ENCODE assay signal across 8 mouse cellular contexts in the genomic region with DNA sequence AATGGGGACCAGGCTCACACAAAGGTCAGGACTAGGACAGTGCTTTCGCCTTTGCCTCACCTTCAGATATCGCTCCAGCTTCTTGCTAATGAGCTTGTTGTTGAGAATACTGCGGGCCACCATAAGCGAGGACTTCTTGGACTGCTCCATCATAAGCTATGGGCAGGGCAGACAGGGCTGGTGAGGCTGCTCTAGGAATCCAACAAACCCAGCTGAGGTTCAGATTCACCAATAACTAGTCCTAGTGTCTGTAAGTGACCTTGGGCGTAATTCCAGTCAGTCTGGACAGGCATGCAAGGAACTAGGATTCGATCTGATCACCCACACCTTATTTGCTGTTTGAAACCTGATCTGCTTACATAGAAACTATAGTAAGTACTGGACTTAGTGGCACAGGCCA. TPM values are rescaled to one million over a fixed set of nuclear protein-coding genes. Genes with fewer than 3 reads are reported as not detected.
DNase-seq lines count a peak whose midpoint lies in the region; ATAC-seq and TF ChIP-seq lines count a peak whose summit lies in the region.

No protein-coding gene starts in this region.

- H3K27ac ChIP-seq in forebrain, embryonic 11.5 days (ENCODE audit: low read depth, low read length) = peak overlapping the region; percentile 91
- H3K27ac ChIP-seq in limb, embryonic 11.5 days (replicated peaks; ENCODE audit: low read depth, low read length) = peak overlapping the region; percentile 78

- H3K9me3 ChIP-seq in E14TG2a.4 (ENCODE audit: low read length) = no peaks in the 10 kb centered on the region
- no peaks in the 10 kb centered on the region for H3K9me3 ChIP-seq in forebrain, embryonic 11.5 days (ENCODE audit: control insufficient read depth, low read length)
- no peaks in the 10 kb centered on the region for H3K9me3 ChIP-seq in limb, embryonic 11.5 days (ENCODE audit: control insufficient read depth, low read length)

- peak overlapping the region; percentile 81 for H3K9ac ChIP-seq in forebrain, embryonic 11.5 days (ENCODE audit: low read length)
- peak overlapping the region; percentile 89 for H3K9ac ChIP-seq in limb, embryonic 11.5 days (ENCODE audit: low read length)

- WGBS in forebrain, embryonic 11.5 days = 26% methylated on average over 6 of the region's 6 CpGs
- 22% methylated on average over 6 of the region's 6 CpGs for WGBS in limb, embryonic 11.5 days

- TF ChIP-seq CTCF in E14TG2a.4 (conservative IDR thresholded peaks at IDR 0.05; ENCODE audit: low read length) = no peak

- H3K4me2 ChIP-seq in forebrain, embryonic 11.5 days (ENCODE audit: low read depth, low read length, severe bottlenecking) = peak overlapping the region; percentile 89
- peak overlapping the region; percentile 81 for H3K4me2 ChIP-seq in limb, embryonic 11.5 days (ENCODE audit: low read depth, severe bottlenecking)

- H3K36me3 ChIP-seq in E14TG2a.4 (ENCODE audit: insufficient read depth, low read length) = peaks cover 68% of the 10 kb centered on the region
- peaks cover 6% of the 10 kb centered on the region for H3K36me3 ChIP-seq in forebrain, embryonic 11.5 days (ENCODE audit: control insufficient read depth, insufficient read depth, low read length)
- peaks cover 11% of the 10 kb centered on the region; the same call in 1 of the 2 replicates for H3K36me3 ChIP-seq in limb, embryonic 11.5 days (ENCODE audit: control insufficient read depth, insufficient read depth, low read length)
- H3K36me3 ChIP-seq in splenic B cell, adult 2 months (ENCODE audit: control insufficient read depth, insufficient read depth, low read length, poor library complexity, severe bottlenecking) = peaks cover 8% of the 10 kb centered on the region

- DNase-seq in embryo, embryonic 10.5 days (ENCODE audit: low spot score) = peak; percentile 22
- no peak for DNase-seq in embryo, embryonic 10 days (ENCODE audit: low spot score)
- DNase-seq in forebrain, embryonic 11.5 days (ENCODE audit: low spot score) = no peak
- DNase-seq in limb, embryonic 11.5 days (ENCODE audit: low spot score) = peak; percentile 33
- peak; percentile 7 for DNase-seq in splenic B cell, adult 2 months (ENCODE audit: low read depth, low spot score)
- DNase-seq in right cerebral cortex, postnatal 14 days = no peak

- H3K27me3 ChIP-seq in E14TG2a.4 (ENCODE audit: insufficient read depth, low read length) = no peaks in the 10 kb centered on the region
- no peaks in the 10 kb centered on the region for H3K27me3 ChIP-seq in forebrain, embryonic 11.5 days (ENCODE audit: control insufficient read depth, insufficient read depth, low read length)
- H3K27me3 ChIP-seq in limb, embryonic 11.5 days (ENCODE audit: control insufficient read depth, insufficient read depth, low read length) = no peaks in the 10 kb centered on the region
- no peaks in the 10 kb centered on the region for H3K27me3 ChIP-seq in splenic B cell, adult 2 months (ENCODE audit: control insufficient read depth, insufficient read depth, low read length, poor library complexity, severe bottlenecking)

- no peak for ATAC-seq in forebrain, embryonic 11.5 days (replicated peaks; ENCODE audit: low FRiP score)
- no peak for ATAC-seq in limb, embryonic 11.5 days (ENCODE audit: insufficient number of reproducible peaks, low FRiP score, low TSS enrichment, low read depth)
- no peak for ATAC-seq in inflammation-experienced regulatory T-cells, adult 6 months

- peak overlapping the region; percentile 100 for H3K4me3 ChIP-seq in E14TG2a.4 (replicated peaks; ENCODE audit: low read length)
- H3K4me3 ChIP-seq in forebrain, embryonic 11.5 days (ENCODE audit: low read depth, low read length) = peak overlapping the region; percentile 95
- H3K4me3 ChIP-seq in limb, embryonic 11.5 days (ENCODE audit: low read depth, low read length) = peak overlapping the region; percentile 72

- peaks cover 57% of the 10 kb centered on the region for H3K4me1 ChIP-seq in E14TG2a.4 (replicated peaks; ENCODE audit: low read depth, low read length)
- H3K4me1 ChIP-seq in forebrain, embryonic 11.5 days (replicated peaks; ENCODE audit: control insufficient read depth, insufficient read depth, low read length) = no peaks in the 10 kb centered on the region; the same call in 1 of the 2 replicates
- peaks cover 9% of the 10 kb centered on the region for H3K4me1 ChIP-seq in limb, embryonic 11.5 days (ENCODE audit: control insufficient read depth, insufficient read depth, low read length)

RNA-seq across cellular contexts. Expression of a gene that starts 0.8 kb away (rescaled TPM):
- 70.5 and 78.4 TPM in 2 replicates for polyA plus RNA-seq in forebrain, embryonic 11.5 days (2014; fragmentation: Nextera tagmentation; extraction: Ambion mirVana)
- 62.7 and 66.2 TPM in 2 replicates for polyA plus RNA-seq in limb, embryonic 11.5 days (2014; fragmentation: Nextera tagmentation; extraction: Ambion mirVana)
- polyA plus RNA-seq in inflammation-experienced regulatory T-cells, adult 6 months (2017; shearing (Covaris generic)) = 100 to 1,000 TPM; 122 to 190 (median 146) TPM

RNA-seq across cellular contexts. Expression of a gene that starts 28.6 kb away (rescaled TPM):
- polyA plus RNA-seq in forebrain, embryonic 11.5 days (2014; fragmentation: Nextera tagmentation; extraction: Ambion mirVana) = 81.4 and 82.2 TPM in 2 replicates
- 73.5 and 79.2 TPM in 2 replicates for polyA plus RNA-seq in limb, embryonic 11.5 days (2014; fragmentation: Nextera tagmentation; extraction: Ambion mirVana)
- polyA plus RNA-seq in inflammation-experienced regulatory T-cells, adult 6 months (2017; shearing (Covaris generic)) = 10 to 100 TPM; 31.9 to 78.6 (median 57.6) TPM

RNA-seq across cellular contexts. Expression of a gene that starts 37.3 kb away (rescaled TPM):
- polyA plus RNA-seq in forebrain, embryonic 11.5 days (2014; fragmentation: Nextera tagmentation; extraction: Ambion mirVana) = 130 and 143 TPM in 2 replicates
- 124 and 140 TPM in 2 replicates for polyA plus RNA-seq in limb, embryonic 11.5 days (2014; fragmentation: Nextera tagmentation; extraction: Ambion mirVana)
- 10 to 100 TPM; 58.7 to 77.4 (median 72.6) TPM for polyA plus RNA-seq in inflammation-experienced regulatory T-cells, adult 6 months (2017; shearing (Covaris generic))

Comparison
In these comparisons a context has a peak if more than half of its experiments do, and no peak if none do; other contexts are left out.
1. DNase-seq: peak in embryo, embryonic 10.5 days (single experiment), limb, embryonic 11.5 days (single experiment) and splenic B cell, adult 2 months (single experiment); none in embryo, embryonic 10 days (single experiment), forebrain, embryonic 11.5 days (single experiment) and right cerebral cortex, postnatal 14 days (single experiment).
2. Peak in every context shown above with its lines, with median percentiles within 50 percentile points of each other: H3K4me3 ChIP-seq.